Mouse (Mus musculus) G1E-ER4 (cell line): ENCODE results near the gene Kit. TPM values are rescaled to one million over a fixed set of nuclear protein-coding genes. Genes with fewer than 3 reads are reported as not detected.

Experiments
- GATA1 ChIP-seq: IDR thresholded peaks from one replicate; pipeline ENCODE4 v1.8.0; 2012; ENCODE audit warnings: low read length, inconsistent platforms
- polyA plus RNA-seq: library from polyadenylated mRNA; stranded (reverse); fragments of >175 nt; gene quantifications from 2 replicates; pipeline ENCODE4 v1.2.3, GENCODE M21; 2012

Kit gene
- 53.1 and 54.5 TPM in 2 replicates for polyA plus RNA-seq

GRCm38 (mm10) chr5:75574852-75575566, at the start of gene Kit:
TSS of gene Kit (plus strand) at chr5:75574916.
- TF ChIP-seq GATA1: no peak

- peak; percentile 30 for TF ChIP-seq GATA1
Observed at GRCm38 (mm10) chr5:75536156-75536555, 38.6 kb upstream of the Kit start.

GRCm38 (mm10) chr5:75537717-75538116, 37.0 kb upstream of the Kit start:
- TF ChIP-seq GATA1: no peak

DNA sequence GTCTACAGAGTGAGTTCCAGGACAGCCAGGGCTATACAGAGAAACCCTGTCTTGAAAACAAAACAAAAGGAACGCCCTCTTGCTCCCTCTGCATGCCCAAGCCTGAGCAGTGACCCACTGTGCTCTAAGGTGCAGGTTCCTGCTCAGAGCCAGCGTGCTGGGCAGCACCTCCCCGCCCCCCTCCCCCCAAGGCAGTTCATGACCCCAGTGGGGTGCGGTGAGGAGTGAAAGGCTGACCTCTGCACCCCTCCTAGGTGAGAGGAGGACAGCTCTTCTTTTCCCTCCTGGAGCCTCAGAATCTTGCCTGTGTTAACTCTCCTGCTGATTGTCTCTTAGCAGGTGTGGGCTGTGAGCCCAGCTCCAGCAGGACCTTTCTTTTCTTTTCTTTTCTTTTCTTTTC, 36.3 kb upstream of the Kit start:
- TF ChIP-seq GATA1: no peak

DNA sequence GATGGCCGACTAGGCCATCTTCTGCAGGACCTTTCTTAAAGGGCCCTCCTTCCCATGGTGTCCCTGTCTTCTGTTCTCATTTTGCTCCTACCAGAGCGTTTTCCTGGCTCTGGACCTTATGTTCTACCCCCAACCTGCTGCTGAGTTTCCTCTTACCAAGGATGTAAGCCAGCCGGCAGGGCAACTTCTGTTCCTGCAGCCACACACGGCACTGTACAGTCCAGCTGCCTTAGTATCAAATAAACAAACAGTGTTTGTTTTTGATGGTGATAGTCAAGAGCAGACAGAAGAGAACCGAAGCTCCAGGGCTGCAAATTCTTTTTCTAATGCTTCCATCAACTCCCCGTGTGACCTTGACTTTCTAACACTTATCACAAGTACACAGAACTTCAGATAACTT, 35.6 kb upstream of the Kit start:
- no peak for TF ChIP-seq GATA1

- no peak for TF ChIP-seq GATA1
Observed at GRCm38 (mm10) chr5:75543757-75544156, 31.0 kb upstream of the Kit start.

DNA sequence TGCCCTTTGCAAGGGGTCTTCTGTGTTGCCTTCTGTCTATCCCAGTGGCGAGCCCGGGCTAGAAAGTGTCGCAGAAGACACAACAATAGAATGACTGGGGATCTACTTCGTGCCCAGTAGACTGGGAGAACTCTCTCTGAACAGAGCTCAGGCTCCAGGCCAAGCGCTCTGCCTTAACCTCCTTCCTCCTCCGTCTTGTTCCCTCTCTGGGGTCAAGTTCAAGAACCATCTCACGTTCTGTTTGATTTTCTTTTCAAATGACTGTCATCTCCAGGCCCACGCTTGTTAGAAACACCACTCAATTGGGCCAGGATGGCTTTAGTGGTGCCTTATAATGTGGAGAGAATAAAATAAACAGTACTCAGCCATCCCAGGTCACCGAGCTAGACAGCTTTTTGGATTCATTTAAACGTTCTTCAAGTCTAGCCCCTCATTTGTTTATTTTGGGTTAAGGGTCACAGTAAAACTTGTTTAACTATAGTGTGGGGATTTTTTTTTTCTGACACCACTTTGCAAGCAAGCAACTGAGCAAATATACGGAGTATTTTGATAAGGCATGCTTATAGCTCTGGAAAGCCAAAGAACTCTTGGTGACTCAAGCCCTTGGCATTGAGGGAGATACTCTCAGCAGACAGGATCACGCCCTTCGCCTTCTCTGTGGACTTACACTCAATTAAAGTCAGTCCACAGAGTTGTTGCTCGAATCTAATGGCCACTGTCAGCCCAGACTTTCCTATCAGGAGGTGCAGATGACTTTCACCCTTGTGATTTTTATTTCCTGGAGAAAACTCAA, 30.0 kb upstream of the Kit start:
- TF ChIP-seq GATA1: no peak

DNA sequence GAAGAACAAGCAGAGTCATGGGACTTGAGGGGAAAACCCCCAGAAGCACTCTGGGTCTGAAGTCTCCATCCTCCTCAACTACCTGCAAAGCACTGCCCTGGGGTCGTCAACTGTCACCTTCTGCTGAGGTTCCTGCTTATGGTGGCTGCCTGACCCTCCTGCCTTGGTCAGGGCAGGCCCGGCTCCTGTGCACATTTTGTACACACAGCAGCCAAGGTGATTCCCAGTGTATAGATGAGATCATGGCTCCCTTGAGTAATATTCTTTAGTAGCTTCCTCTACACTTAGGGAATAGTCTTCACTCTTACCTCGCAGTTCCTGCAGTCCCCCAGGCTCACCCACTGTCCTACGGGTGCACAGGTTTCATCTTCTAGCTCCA, 29.5 kb upstream of the Kit start:
- no peak for TF ChIP-seq GATA1

- no peak for TF ChIP-seq GATA1
Observed at GRCm38 (mm10) chr5:75553021-75553420, 21.7 kb upstream of the Kit start.

- no peak for TF ChIP-seq GATA1
Observed at GRCm38 (mm10) chr5:75557636-75558035, 17.1 kb upstream of the Kit start.

DNA sequence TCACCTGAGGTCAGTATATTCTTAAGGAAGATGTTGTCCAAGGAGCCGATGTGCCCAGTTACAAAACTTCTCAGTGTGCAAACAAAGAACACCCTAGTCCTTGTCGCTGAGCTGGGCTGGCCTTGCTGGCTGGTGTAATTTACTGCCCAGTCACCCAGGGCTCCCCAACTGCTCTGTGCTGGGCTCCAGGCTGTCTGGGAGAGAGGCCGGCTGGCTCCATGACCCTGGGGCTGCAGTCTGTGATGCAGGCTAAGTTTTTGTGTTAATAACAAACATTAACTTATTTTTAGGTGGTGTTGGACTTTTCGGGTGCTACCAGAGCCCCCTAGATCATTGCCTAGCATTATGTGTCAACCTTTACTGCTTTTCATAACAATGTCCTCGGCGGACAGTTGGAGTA, 15.4 kb upstream of the Kit start:
- TF ChIP-seq GATA1: no peak

DNA sequence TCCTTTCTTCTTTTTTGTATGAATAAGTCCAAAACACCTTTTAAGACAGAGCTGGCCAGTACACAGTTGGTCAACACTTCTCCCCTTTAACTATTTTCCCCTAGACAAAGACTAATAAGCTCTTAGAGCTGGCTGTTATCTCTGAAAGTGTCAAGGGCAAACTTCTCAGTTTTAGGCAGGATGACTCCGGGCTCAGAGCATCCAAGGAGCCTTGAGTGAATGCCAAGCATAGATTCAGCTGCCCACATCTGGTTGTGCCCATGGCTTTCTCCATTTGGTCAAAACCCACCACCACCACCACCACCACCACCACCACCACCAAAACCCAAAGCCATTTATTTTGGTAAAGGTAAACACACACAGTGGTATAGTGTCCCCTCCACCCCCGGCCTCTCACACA, 13.5 kb upstream of the Kit start:
- TF ChIP-seq GATA1: no peak

DNA sequence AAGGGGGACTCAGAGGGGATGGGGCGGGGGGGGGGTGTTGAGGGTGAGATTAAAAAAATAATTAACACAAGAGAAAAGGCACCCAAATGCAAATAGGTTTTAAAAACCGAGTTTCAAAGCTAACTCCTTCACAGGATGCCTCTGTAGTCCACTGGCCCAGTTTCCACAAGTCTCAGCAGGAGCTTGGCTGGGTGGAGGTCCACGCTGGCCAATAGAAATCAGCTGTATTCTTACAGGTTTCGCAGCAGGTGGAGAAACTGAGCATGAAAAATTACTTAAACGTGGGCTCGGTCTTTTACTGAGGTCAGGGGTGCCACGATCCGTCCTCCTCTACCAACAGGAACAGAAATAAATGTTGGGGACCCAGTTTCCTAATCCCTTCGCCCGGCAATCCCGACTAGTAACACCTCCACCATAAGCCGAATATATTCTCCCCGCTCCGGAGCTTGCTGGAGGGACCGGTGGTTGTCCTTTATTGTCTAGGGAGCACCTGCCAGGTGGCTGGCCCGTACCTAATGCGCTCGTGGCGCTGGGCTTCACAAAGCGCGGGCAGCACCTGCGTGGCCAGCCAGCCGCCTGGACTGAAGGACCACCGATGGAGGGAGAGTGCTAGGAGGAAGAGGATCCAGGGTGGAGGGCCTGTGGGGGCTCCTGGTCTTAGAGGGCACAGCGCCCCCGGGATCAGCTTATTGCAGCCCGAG, 415 bp upstream of the Kit start:
- no peak for TF ChIP-seq GATA1

DNA sequence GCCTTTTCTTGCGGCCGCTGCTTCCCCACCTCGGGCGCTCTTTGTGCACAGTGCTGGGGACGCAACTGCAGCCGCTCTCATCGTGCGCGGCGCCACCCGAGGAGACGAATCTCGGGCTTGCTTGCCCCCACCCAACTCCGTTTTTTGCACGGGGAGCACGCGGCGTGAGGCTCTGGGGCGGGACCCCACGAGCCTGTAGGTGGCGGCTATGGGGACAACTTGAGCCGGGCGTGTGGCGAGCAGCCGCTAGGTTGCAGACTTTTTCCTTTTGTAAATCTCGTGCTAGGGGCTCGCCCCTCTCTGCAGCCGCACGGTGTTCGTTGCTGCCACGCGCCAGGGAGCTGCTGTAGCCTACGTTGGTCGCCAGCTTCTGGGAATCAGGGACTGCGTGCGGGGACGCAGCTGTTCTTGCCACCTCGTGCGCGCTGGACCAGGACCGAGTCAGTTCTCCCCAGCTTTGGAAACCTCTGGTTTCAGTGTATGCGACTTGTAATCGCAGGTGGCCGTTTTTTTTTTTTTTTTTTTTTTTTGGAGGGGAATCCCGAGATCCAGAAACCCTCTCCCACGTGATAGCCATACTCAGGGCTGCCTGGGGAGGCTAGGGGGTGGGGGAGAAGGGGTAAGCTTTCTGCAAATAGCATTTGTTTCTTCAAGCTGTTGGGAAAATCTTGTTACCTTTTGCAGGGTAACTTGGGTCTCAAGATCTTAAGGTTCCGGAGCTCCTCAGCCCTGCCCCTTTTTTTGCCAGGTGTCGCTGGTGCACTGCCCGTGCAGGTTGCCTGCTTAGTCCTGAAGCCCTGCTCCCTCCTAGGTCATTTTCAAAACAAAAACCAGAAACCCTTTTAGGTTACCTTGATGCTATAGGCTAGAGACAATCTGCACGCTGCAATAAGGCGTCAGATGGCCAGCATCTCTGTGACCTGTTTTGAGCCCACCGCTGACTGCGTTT, 1.1 kb downstream of the Kit start:
- no peak for TF ChIP-seq GATA1

- TF ChIP-seq GATA1: no peak
Observed at GRCm38 (mm10) chr5:75576741-75577140, 2.0 kb downstream of the Kit start.
